Comparison of ENCODE assay signal across 16 mouse cellular contexts in the genomic region with DNA sequence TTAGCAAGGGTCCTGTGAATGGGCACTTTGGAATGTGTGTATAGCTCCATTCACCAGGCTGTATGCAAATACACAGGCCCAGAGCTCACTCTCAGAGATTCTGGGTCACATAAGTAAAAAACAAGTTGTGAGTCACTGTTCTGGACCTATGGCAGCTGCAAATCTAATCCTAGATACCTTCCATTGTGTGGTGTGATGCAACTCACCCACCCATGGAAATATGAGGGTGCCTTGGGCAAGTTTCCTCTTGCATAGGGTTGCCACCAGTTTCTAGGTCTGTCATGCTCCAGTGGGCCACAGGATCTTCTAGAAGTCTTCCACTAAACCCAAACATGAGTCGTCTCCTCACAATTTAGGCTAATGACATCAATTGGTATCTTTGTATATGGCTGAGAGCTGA. TPM values are rescaled to one million over a fixed set of nuclear protein-coding genes. Genes with fewer than 3 reads are reported as not detected.
"Had no signal": no experiment of that assay in that cellular context is flagged by ENCODE, and none has a peak within 500 bp of the region (broad histone marks: within the 10 kb centered on the region; RNA-seq: fewer than 3 reads in every experiment).

No protein-coding gene starts in this region.

- H3K4me2 ChIP-seq: lung, embryonic 14.5 days; midbrain, embryonic 12.5 days; neural tube, embryonic 12.5 days had no signal

- H3K36me3 ChIP-seq: midbrain, embryonic 10.5 days; midbrain, embryonic 12.5 days; neural tube, embryonic 12.5 days had no signal

- H3K4me3 ChIP-seq: midbrain, embryonic 10.5 days; midbrain, embryonic 12.5 days; neural tube, embryonic 12.5 days had no signal

- H3K27me3 ChIP-seq: midbrain, embryonic 12.5 days; neural tube, embryonic 12.5 days had no signal

- ATAC-seq: midbrain, embryonic 16.5 days had no signal

- DNase-seq: lung, adult 18-20 months; lung, embryonic 14.5 days; lung, postnatal 10 days; midbrain, embryonic 14.5 days; right cerebral cortex, postnatal 14 days; spleen, adult 18-20 months; thymus, adult 18-20 months; thymus, postnatal 14 days; thymus, postnatal 36 days had no signal

RNA-seq across cellular contexts. Expression of a gene that starts 51.6 kb away (rescaled TPM):
- total RNA-seq: megakaryocyte-erythroid progenitor cell, adult 5-6 weeks; neutrophil, adult 5-6 weeks had no signal
- polyA plus RNA-seq: midbrain, embryonic 10.5 days; midbrain, embryonic 14.5 days; midbrain, embryonic 16.5 days; neural tube, embryonic 14.5 days had no signal
